Mouse (Mus musculus): ENCODE data around the gene Usp5. TPM values are rescaled to one million over a fixed set of nuclear protein-coding genes. Genes with fewer than 3 reads are reported as not detected.

The Usp5 gene
- 98.3 and 101 TPM in 2 replicates for polyA plus RNA-seq (2015; fragmentation: Nextera tagmentation; extraction: Ambion mirVana)

GRCm38 (mm10) chr6:124828868-124829798 lies at the start of gene Usp5, which contains the start of gene Cdca3:
Gene Usp5, minus strand, starts transcription at chr6:124829484.
Gene Cdca3, plus strand, starts transcription at chr6:124829547.
- Histone ChIP-seq H3K4me2 (peak within 1 kb of the TSS; percentile 97), H3K9ac (peak within 1 kb of the TSS; percentile 88), H3K4me3 (peak within 1 kb of the TSS; percentile 75), H3K9me3 (no peaks in the 10 kb centered on the region), H3K27ac (replicated peaks) (peak within 1 kb of the TSS; percentile 91), H3K36me3 (peaks cover 62% of the 10 kb centered on the region), H3K4me1 (peaks cover 30% of the 10 kb centered on the region), H3K27me3 (replicated peaks) (no peaks in the 10 kb centered on the region)
- WGBS = under 1% methylated on average over 55 of the region's 55 CpGs
- peak; percentile 89 for ATAC-seq (ENCODE audit: extremely low read depth, insufficient number of reproducible peaks, low FRiP score, low TSS enrichment)

- Histone ChIP-seq H3K4me2 (no peak overlapping the region), H3K36me3 (no peaks in the 10 kb centered on the region), H3K9ac (no peak overlapping the region), H3K4me3 (no peak overlapping the region), H3K27me3 (replicated peaks) (no peaks in the 10 kb centered on the region), H3K9me3 (no peaks in the 10 kb centered on the region), H3K27ac (replicated peaks) (no peak overlapping the region), H3K4me1 (no peaks in the 10 kb centered on the region)
- ATAC-seq (ENCODE audit: extremely low read depth, insufficient number of reproducible peaks, low FRiP score, low TSS enrichment) = no peak
- WGBS = 18% methylated on average over 2 of the region's 3 CpGs
Measured at GRCm38 (mm10) chr6:124874348-124874747, 45.1 kb upstream of the Usp5 start.

- H3K9ac ChIP-seq = no peak overlapping the region
- no peaks in the 10 kb centered on the region for H3K36me3 ChIP-seq
- H3K9me3 ChIP-seq = no peaks in the 10 kb centered on the region
- 51% methylated on average over 6 of the region's 7 CpGs for WGBS
- ATAC-seq (ENCODE audit: extremely low read depth, insufficient number of reproducible peaks, low FRiP score, low TSS enrichment) = no peak
- peaks cover 15% of the 10 kb centered on the region for H3K4me1 ChIP-seq
- H3K27ac ChIP-seq (replicated peaks) = no peak overlapping the region
- no peak overlapping the region for H3K4me2 ChIP-seq
- peaks cover 54% of the 10 kb centered on the region for H3K27me3 ChIP-seq (replicated peaks)
- H3K4me3 ChIP-seq = no peak overlapping the region
Measured at GRCm38 (mm10) chr6:124866560-124866959, 37.3 kb upstream of the Usp5 start.

- Histone ChIP-seq H3K4me1 (peaks cover 16% of the 10 kb centered on the region), H3K4me3 (no peak overlapping the region), H3K36me3 (no peaks in the 10 kb centered on the region), H3K4me2 (no peak overlapping the region), H3K27ac (replicated peaks) (no peak overlapping the region), H3K9me3 (no peaks in the 10 kb centered on the region), H3K27me3 (replicated peaks) (peaks cover 61% of the 10 kb centered on the region), H3K9ac (no peak overlapping the region)
- 59% methylated on average over 18 of the region's 18 CpGs for WGBS
- no peak for ATAC-seq (ENCODE audit: extremely low read depth, insufficient number of reproducible peaks, low FRiP score, low TSS enrichment)
Measured at GRCm38 (mm10) chr6:124865766-124866362, 36.6 kb upstream of the Usp5 start.

- H3K4me3 ChIP-seq = peak within 1 kb of the TSS; percentile 60
- peak within 1 kb of the TSS; percentile 85 for H3K9ac ChIP-seq
- H3K27ac ChIP-seq (replicated peaks) = no peak within 1 kb of the TSS
- H3K9me3 ChIP-seq = no peaks in the 10 kb centered on the region
- peak; percentile 18; the same call in 1 of the 2 replicates for ATAC-seq (ENCODE audit: extremely low read depth, insufficient number of reproducible peaks, low FRiP score, low TSS enrichment)
- peaks cover 21% of the 10 kb centered on the region for H3K4me1 ChIP-seq
- WGBS = 2% methylated on average over 29 of the region's 43 CpGs
- peaks cover 77% of the 10 kb centered on the region for H3K27me3 ChIP-seq (replicated peaks)
- H3K36me3 ChIP-seq = no peaks in the 10 kb centered on the region
- H3K4me2 ChIP-seq = peak within 1 kb of the TSS; percentile 91
Measured at GRCm38 (mm10) chr6:124863658-124864298, 34.5 kb upstream of the Usp5 start, which contains the start of gene Gpr162. Gene Gpr162, minus strand, starts transcription at chr6:124863983.

- WGBS = under 1% methylated on average over 11 of the region's 16 CpGs
- Histone ChIP-seq H3K27ac (replicated peaks) (no peak overlapping the region), H3K9me3 (no peaks in the 10 kb centered on the region), H3K4me2 (peak overlapping the region; percentile 91), H3K36me3 (no peaks in the 10 kb centered on the region), H3K9ac (peak overlapping the region; percentile 85), H3K4me3 (peak overlapping the region; percentile 60), H3K27me3 (replicated peaks) (peaks cover 83% of the 10 kb centered on the region), H3K4me1 (peaks cover 23% of the 10 kb centered on the region)
- peak; percentile 10; the same call in 1 of the 2 replicates for ATAC-seq (ENCODE audit: extremely low read depth, insufficient number of reproducible peaks, low FRiP score, low TSS enrichment)
Measured at GRCm38 (mm10) chr6:124863125-124863657, 33.9 kb upstream of the Usp5 start.

- ATAC-seq (ENCODE audit: extremely low read depth, insufficient number of reproducible peaks, low FRiP score, low TSS enrichment) = no peak
- H3K27me3 ChIP-seq (replicated peaks) = peaks cover 84% of the 10 kb centered on the region
- peaks cover 30% of the 10 kb centered on the region for H3K4me1 ChIP-seq
- peak overlapping the region; percentile 60 for H3K4me3 ChIP-seq
- H3K27ac ChIP-seq (replicated peaks) = no peak overlapping the region
- no peaks in the 10 kb centered on the region for H3K36me3 ChIP-seq
- H3K4me2 ChIP-seq = peak overlapping the region; percentile 91
- 12% methylated on average over 8 of the region's 8 CpGs for WGBS
- H3K9me3 ChIP-seq = no peaks in the 10 kb centered on the region
- H3K9ac ChIP-seq = peak overlapping the region; percentile 85
Measured at GRCm38 (mm10) chr6:124862406-124863124, 33.3 kb upstream of the Usp5 start.

GRCm38 (mm10) chr6:124861802-124862201 lies 32.5 kb upstream of the Usp5 start:
- ATAC-seq (ENCODE audit: extremely low read depth, insufficient number of reproducible peaks, low FRiP score, low TSS enrichment) = no peak
- Histone ChIP-seq H3K4me2 (no peak overlapping the region), H3K27me3 (replicated peaks) (peaks cover 81% of the 10 kb centered on the region), H3K4me1 (peaks cover 30% of the 10 kb centered on the region), H3K27ac (replicated peaks) (no peak overlapping the region), H3K9me3 (no peaks in the 10 kb centered on the region), H3K4me3 (no peak overlapping the region), H3K36me3 (no peaks in the 10 kb centered on the region), H3K9ac (0 out of 2 replicates have a peak overlapping the region, but pooled peaks have one; percentile 10)
- 38% methylated on average over 3 of the region's 3 CpGs for WGBS

- peaks cover 35% of the 10 kb centered on the region for H3K4me1 ChIP-seq
- no peak overlapping the region for H3K4me2 ChIP-seq
- H3K9me3 ChIP-seq = no peaks in the 10 kb centered on the region
- H3K36me3 ChIP-seq = no peaks in the 10 kb centered on the region
- no peak for ATAC-seq (ENCODE audit: extremely low read depth, insufficient number of reproducible peaks, low FRiP score, low TSS enrichment)
- no peak overlapping the region for H3K9ac ChIP-seq
- H3K4me3 ChIP-seq = no peak overlapping the region
- no peak overlapping the region for H3K27ac ChIP-seq (replicated peaks)
- H3K27me3 ChIP-seq (replicated peaks) = peaks cover 75% of the 10 kb centered on the region
- WGBS = 78% methylated on average over 19 of the region's 19 CpGs
Measured at GRCm38 (mm10) chr6:124861266-124861665, 32.0 kb upstream of the Usp5 start.

- no peak for ATAC-seq (ENCODE audit: extremely low read depth, insufficient number of reproducible peaks, low FRiP score, low TSS enrichment)
- Histone ChIP-seq H3K9me3 (no peaks in the 10 kb centered on the region), H3K4me3 (no peak overlapping the region), H3K4me2 (no peak overlapping the region), H3K4me1 (peaks cover 42% of the 10 kb centered on the region), H3K9ac (0 out of 2 replicates have a peak overlapping the region, but pooled peaks have one; percentile 2), H3K27me3 (replicated peaks) (peaks cover 68% of the 10 kb centered on the region), H3K27ac (replicated peaks) (no peak overlapping the region), H3K36me3 (no peaks in the 10 kb centered on the region)
- WGBS = 78% methylated on average over 9 of the region's 9 CpGs
Measured at GRCm38 (mm10) chr6:124860511-124860910, 31.2 kb upstream of the Usp5 start.
